Mouse (Mus musculus): ENCODE results near the gene Sh3rf3. TPM values are rescaled to one million over a fixed set of nuclear protein-coding genes. Genes with fewer than 3 reads are reported as not detected.

The Sh3rf3 gene
- total RNA-seq, 2 experiments from 2014 or later, result not detected

DNA sequence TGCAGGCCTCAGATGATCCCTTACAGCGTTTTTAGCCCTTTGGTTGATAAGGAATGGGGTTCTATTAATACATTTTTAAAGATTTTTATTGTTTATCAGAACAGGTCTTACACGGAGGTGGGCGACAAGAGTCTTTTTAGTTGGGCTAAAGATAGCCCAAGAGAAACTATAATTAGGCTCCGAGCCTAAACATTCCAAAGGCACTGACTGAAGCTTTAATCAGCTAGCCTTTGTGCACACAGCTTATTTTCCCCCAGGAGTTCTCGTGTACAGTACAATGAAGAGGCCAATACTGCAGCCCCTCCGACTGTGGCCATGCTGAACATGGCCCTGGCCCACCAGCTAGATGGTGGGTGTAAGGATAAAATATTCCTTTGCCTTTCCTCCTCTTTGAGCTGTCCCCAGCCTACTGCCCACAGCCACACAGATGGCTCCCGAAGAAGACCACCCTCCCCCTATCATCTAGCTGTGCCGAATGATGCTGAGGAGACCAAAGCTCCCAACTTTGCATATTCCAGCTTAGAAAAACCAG is 320.4 kb downstream of the Sh3rf3 start:
- ATAC-seq (replicated peaks; ENCODE audit: low FRiP score, poor library complexity, severe bottlenecking), result no peak

DNA sequence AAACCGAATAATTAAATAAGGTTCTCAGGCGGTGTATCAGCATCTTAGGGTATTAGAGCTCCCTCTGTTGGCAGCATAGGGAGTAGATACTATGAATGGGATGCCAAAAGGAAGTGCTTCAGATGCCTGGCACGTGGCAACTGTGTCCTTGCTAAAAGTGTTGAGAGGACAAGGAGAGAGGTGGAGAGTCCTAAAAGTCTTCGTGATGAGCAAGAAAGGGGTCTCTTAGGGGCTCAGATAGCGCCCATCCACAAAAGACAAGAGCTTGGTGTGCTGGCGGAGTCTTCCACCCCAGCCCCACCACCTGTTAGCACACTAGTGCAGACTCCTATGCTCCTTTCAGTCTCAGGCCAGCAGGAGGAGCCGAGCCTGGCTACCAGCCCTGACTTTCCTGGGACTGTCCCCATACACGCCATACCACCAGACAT is 336.8 kb downstream of the Sh3rf3 start:
- ATAC-seq (replicated peaks; ENCODE audit: low FRiP score, poor library complexity, severe bottlenecking), result peak; percentile 54

- no peak for ATAC-seq (replicated peaks; ENCODE audit: low FRiP score, poor library complexity, severe bottlenecking)
Observed at GRCm38 (mm10) chr10:59150938-59151657, 337.9 kb downstream of the Sh3rf3 start.

DNA sequence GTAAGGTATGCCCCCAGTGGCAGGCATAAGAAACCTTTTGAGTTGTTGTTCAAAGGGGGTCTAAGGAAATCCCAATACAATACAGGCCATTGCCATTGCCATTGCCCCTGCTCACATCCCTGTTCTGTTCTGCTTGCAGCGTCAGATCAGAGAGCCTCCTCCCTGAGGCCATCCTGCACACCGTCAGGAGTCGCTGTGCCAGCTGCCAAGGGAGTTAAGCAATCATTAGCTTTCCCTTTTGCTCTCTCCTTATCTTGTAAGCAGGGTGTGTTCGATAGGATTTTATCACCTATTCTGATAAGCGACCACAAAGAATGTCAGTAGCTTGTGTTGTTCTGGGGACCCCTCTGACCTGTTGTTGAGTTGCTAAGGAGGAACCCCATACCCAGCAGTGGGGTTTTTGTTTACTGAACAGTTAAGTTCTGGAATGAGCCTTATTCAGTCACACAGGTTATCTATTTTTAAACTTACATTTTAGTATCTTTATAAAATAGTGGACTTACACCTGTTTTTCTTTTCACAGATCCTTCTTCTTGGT is 339.5 kb downstream of the Sh3rf3 start:
- no peak for ATAC-seq (replicated peaks; ENCODE audit: low FRiP score, poor library complexity, severe bottlenecking)

DNA sequence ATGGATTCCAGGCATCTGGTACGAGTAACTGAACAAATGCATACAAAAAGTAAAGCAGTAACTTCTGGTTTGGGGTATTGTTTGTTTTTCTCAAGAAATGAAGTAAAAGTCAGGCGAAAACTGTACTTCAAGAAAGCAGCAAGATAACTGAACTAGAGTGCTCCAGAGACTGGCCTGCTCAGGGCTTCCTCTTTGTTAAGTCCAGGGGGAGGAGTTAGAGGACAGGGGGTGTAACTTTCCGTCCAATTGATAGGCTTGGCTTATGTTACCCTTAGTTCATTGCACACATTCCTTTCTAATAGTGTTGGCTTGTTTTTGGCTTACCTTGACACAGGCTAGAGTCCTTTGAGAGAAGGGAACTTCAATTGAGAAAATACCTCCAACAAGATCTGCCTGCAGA is 345.5 kb downstream of the Sh3rf3 start:
- no peak for ATAC-seq (replicated peaks; ENCODE audit: low FRiP score, poor library complexity, severe bottlenecking)

GRCm38 (mm10) chr10:59162185-59162897 is 349.2 kb downstream of the Sh3rf3 start:
- no peak for ATAC-seq (replicated peaks; ENCODE audit: low FRiP score, poor library complexity, severe bottlenecking)

- peak; percentile 72 for ATAC-seq (replicated peaks; ENCODE audit: low FRiP score, poor library complexity, severe bottlenecking)
Observed at GRCm38 (mm10) chr10:59166104-59166944, 353.2 kb downstream of the Sh3rf3 start.

DNA sequence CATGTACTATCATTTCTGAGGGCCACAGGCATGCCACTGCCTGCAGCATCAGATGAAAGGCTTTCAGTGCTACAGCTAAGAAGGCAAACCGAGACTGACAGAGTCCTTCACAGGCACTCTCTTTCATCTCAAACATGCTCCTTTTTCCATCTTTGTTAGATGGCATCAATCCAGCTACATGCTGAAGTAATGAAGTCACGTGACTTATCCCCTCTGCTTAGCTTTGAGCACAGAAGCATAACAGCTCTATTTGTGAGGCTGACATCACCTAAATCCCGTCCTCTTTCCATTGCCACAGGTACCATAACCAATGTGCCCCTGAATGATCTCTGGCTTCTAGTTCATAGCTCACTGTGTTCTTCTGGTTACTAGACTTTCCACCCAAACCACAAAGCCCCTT is 357.9 kb downstream of the Sh3rf3 start:
- ATAC-seq (replicated peaks; ENCODE audit: low FRiP score, poor library complexity, severe bottlenecking), result no peak

DNA sequence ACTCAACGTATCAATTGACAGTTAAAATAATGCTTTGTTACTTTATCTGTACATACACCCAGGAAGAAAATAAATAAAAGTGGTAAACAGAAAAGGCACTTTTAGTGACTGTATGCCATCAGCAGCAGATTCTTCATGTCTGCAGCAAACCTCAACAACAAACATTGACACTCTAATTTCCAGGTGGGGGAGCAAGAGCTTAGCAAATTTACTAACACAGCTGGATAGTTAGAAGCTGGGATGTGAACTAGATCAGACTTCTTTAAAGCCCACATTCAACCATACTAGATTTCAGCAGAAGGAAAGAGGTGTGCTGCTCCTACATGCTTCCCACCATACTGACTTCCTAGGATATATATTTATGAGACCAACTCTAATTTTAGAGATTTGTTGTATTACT is 359.4 kb downstream of the Sh3rf3 start:
- no peak for ATAC-seq (replicated peaks; ENCODE audit: low FRiP score, poor library complexity, severe bottlenecking)

- no peak for ATAC-seq (replicated peaks; ENCODE audit: low FRiP score, poor library complexity, severe bottlenecking)
Observed at GRCm38 (mm10) chr10:59179620-59180019, 366.5 kb downstream of the Sh3rf3 start.

- no peak for ATAC-seq (replicated peaks; ENCODE audit: low FRiP score, poor library complexity, severe bottlenecking)
Observed at GRCm38 (mm10) chr10:59182306-59182705, 369.1 kb downstream of the Sh3rf3 start.

Other genes starting within 250 kb of the Sh3rf3 start
- not detected in 2 replicates for gene Edar, start 137.7 kb upstream of the Sh3rf3 start, total RNA-seq (2015; ENCODE audit: low replicate concordance)
- gene Edar, start 137.7 kb upstream of the Sh3rf3 start, total RNA-seq (2017; ENCODE audit: low replicate concordance), result not detected in 2 replicates
- gene Gm17542, start 95.1 kb upstream of the Sh3rf3 start, total RNA-seq (2015; ENCODE audit: low replicate concordance), result not detected in 2 replicates
- not detected in 2 replicates for gene Gm17542, start 95.1 kb upstream of the Sh3rf3 start, total RNA-seq (2017; ENCODE audit: low replicate concordance)

All from erythroid progenitor cell, adult 5-6 weeks (primary cell).